32 mouse cellular contexts compared by ENCODE assay signal in genomic region chr9:111700101-111700500, GRCm38 (mm10). TPM values are rescaled to one million over a fixed set of nuclear protein-coding genes. Genes with fewer than 3 reads are reported as not detected.
DNase-seq lines count a peak whose midpoint lies in the region; ATAC-seq and TF ChIP-seq lines count a peak whose summit lies in the region.
"Had no signal": no experiment of that assay in that cellular context is flagged by ENCODE, and none has a peak within 500 bp of the region (broad histone marks: within the 10 kb centered on the region; RNA-seq: fewer than 3 reads in every experiment).

No protein-coding gene starts in this region.

- in situ Hi-C loops in Patski (cut with MboI; ENCODE audit: low pct_unique_long_range_greater_than_20kb), result no loop called here

- no peak overlapping the region for H3K4me2 ChIP-seq in neural tube, embryonic 15.5 days
- H3K4me2 ChIP-seq in liver, postnatal 0 days (ENCODE audit: low read depth, low read length), result no peak overlapping the region
- H3K4me2 ChIP-seq: forebrain, embryonic 12.5 days; heart, embryonic 13.5 days; hindbrain, embryonic 13.5 days; limb, embryonic 15.5 days; liver, embryonic 13.5 days; midbrain, embryonic 13.5 days had no signal

- no peaks in the 10 kb centered on the region for H3K9me3 ChIP-seq in neural tube, embryonic 15.5 days (replicated peaks)
- H3K9me3 ChIP-seq in liver, postnatal 0 days (ENCODE audit: low read length), result no peaks in the 10 kb centered on the region
- H3K9me3 ChIP-seq: forebrain, embryonic 12.5 days; heart, embryonic 13.5 days; hindbrain, embryonic 13.5 days; limb, embryonic 10.5 days; limb, embryonic 15.5 days; liver, embryonic 13.5 days; midbrain, embryonic 13.5 days had no signal

- no peak for ATAC-seq in neural tube, embryonic 15.5 days (ENCODE audit: low FRiP score)
- ATAC-seq in Patski, result no peak
- no peak for ATAC-seq in liver, postnatal 0 days
- ATAC-seq: intestine, postnatal 0 days; midbrain, embryonic 13.5 days had no signal

- peak; percentile 8 for DNase-seq in neural tube, embryonic 10.5 days (ENCODE audit: extremely low spot score, low spot score)
- peak; percentile 57 for DNase-seq in Patski (ENCODE audit: low read depth, low spot score)
- DNase-seq in adrenal gland, postnatal 10 days, result peak; percentile 76
- DNase-seq in liver, postnatal 0 days, result no peak
- no peak for DNase-seq in ovary, postnatal 14 days (ENCODE audit: low spot score)
- DNase-seq in urinary bladder, postnatal 36 days (ENCODE audit: low spot score in 2 of 2), result no peak
- DNase-seq: cerebellum, adult 11 months; cerebellum, adult 9-11 months; gastrocnemius, postnatal 14 days; heart, postnatal 14 days; kidney, adult 9 months; kidney, postnatal 10 days; layer of hippocampus, postnatal 36 days; liver, embryonic 13.5 days; lung, adult 2 months; lung, postnatal 10 days; thymus, adult 2 months; thymus, postnatal 36 days had no signal

- no peaks in the 10 kb centered on the region for H3K27me3 ChIP-seq in neural tube, embryonic 15.5 days (replicated peaks)
- no peaks in the 10 kb centered on the region for H3K27me3 ChIP-seq in Patski
- no peaks in the 10 kb centered on the region for H3K27me3 ChIP-seq in liver, postnatal 0 days (ENCODE audit: insufficient read depth, low read length)
- H3K27me3 ChIP-seq: CH12.LX; forebrain, embryonic 12.5 days; heart, embryonic 13.5 days; hindbrain, embryonic 13.5 days; limb, embryonic 15.5 days; liver, embryonic 13.5 days; midbrain, embryonic 13.5 days had no signal

- no peaks in the 10 kb centered on the region for H3K36me3 ChIP-seq in neural tube, embryonic 15.5 days
- no peaks in the 10 kb centered on the region for H3K36me3 ChIP-seq in liver, postnatal 0 days (replicated peaks; ENCODE audit: insufficient read depth, low read length)
- H3K36me3 ChIP-seq: forebrain, embryonic 12.5 days; heart, embryonic 13.5 days; hindbrain, embryonic 13.5 days; limb, embryonic 10.5 days; limb, embryonic 15.5 days; liver, embryonic 13.5 days; midbrain, embryonic 13.5 days had no signal

- no peak for TF ChIP-seq EP300 in liver, postnatal 0 days (IDR thresholded peaks at IDR 0.05; ENCODE audit: low read depth)

- WGBS in neural tube, embryonic 15.5 days, result 32% methylated on average over 2 of the region's 2 CpGs
- WGBS in liver, postnatal 0 days (ENCODE audit: insufficient replicate concordance), result 50% methylated on average over 2 of the region's 2 CpGs

- no peaks in the 10 kb centered on the region for H3K4me1 ChIP-seq in neural tube, embryonic 15.5 days
- no peaks in the 10 kb centered on the region for H3K4me1 ChIP-seq in liver, postnatal 0 days (ENCODE audit: insufficient read depth)
- H3K4me1 ChIP-seq: forebrain, embryonic 12.5 days; heart, embryonic 13.5 days; hindbrain, embryonic 13.5 days; limb, embryonic 10.5 days; limb, embryonic 15.5 days; liver, embryonic 13.5 days; midbrain, embryonic 13.5 days had no signal

- TF ChIP-seq CTCF in Patski (IDR thresholded peaks at IDR 0.05), result no peak
- TF ChIP-seq CTCF in liver, postnatal 0 days (IDR thresholded peaks at IDR 0.05; ENCODE audit: low read depth), result no peak

- POLR2A ChIA-PET in Patski (lab: Charles Lee), result no interaction called here

- H3K4me3 ChIP-seq in neural tube, embryonic 15.5 days (replicated peaks), result no peak overlapping the region
- no peak overlapping the region for H3K4me3 ChIP-seq in liver, postnatal 0 days (ENCODE audit: low read depth, low read length)
- H3K4me3 ChIP-seq: erythroblast, embryonic 14.5 days; forebrain, embryonic 12.5 days; heart, embryonic 13.5 days; hindbrain, embryonic 13.5 days; limb, embryonic 10.5 days; limb, embryonic 15.5 days; liver, embryonic 13.5 days; midbrain, embryonic 13.5 days had no signal

- H3K9ac ChIP-seq in neural tube, embryonic 15.5 days (replicated peaks), result no peak overlapping the region
- no peak overlapping the region for H3K9ac ChIP-seq in liver, postnatal 0 days (replicated peaks)
- H3K9ac ChIP-seq: forebrain, embryonic 12.5 days; heart, embryonic 13.5 days; hindbrain, embryonic 13.5 days; limb, embryonic 15.5 days; liver, embryonic 13.5 days; midbrain, embryonic 13.5 days had no signal

- CTCF ChIA-PET in Patski (lab: Charles Lee), result no interaction called here

- H3K27ac ChIP-seq in neural tube, embryonic 15.5 days (replicated peaks), result no peak overlapping the region
- H3K27ac ChIP-seq in liver, postnatal 0 days (ENCODE audit: low read depth), result no peak overlapping the region
- H3K27ac ChIP-seq: forebrain, embryonic 12.5 days; heart, embryonic 13.5 days; hindbrain, embryonic 13.5 days; limb, embryonic 10.5 days; limb, embryonic 15.5 days; liver, embryonic 13.5 days; macrophage; midbrain, embryonic 13.5 days; stomach, postnatal 0 days had no signal

RNA-seq across cellular contexts. Expression of gene Stac, which starts 10.0 kb away (rescaled TPM):
- 13.2 and 16.0 TPM in 2 replicates for polyA plus RNA-seq in neural tube, embryonic 15.5 days (2015; fragmentation: Nextera tagmentation; extraction: Ambion mirVana)
- polyA plus RNA-seq in Patski (2021), result 0.08 TPM
- total RNA-seq in adrenal gland, postnatal 10 days (2021), result 10 to 100 TPM in 1 of 2 experiments, 1 to 10 TPM in 1; 7.3 to 11.4 TPM
- polyA plus RNA-seq in liver, postnatal 0 days (2015; fragmentation: Nextera tagmentation; extraction: Ambion mirVana), result 0.05 TPM in 1 of 2 replicates, not detected in the other
- total RNA-seq: CH12.LX; granulocyte monocyte progenitor cell, adult 5-6 weeks; megakaryocyte-erythroid progenitor cell, adult 5-6 weeks had no signal
- polyA plus RNA-seq: erythroblast, embryonic 14.5 days; macrophage had no signal

Comparison
In these comparisons a context has a peak if more than half of its experiments do, and no peak if none do; other contexts are left out.
1. DNase-seq: peak in neural tube, embryonic 10.5 days (single experiment), Patski (single experiment) and adrenal gland, postnatal 10 days (single experiment); none in liver, postnatal 0 days (single experiment), ovary, postnatal 14 days (single experiment) and urinary bladder, postnatal 36 days (0 of 2).
2. RNA of gene Stac, which starts 10.0 kb away (polyA plus RNA-seq): 13.2 to 16.0 TPM in neural tube, embryonic 15.5 days; 0.08 TPM in Patski (single experiment) and 0.05 TPM in liver, postnatal 0 days; every median in the first group is over 10 times any median in the second.